In the genomic region with DNA sequence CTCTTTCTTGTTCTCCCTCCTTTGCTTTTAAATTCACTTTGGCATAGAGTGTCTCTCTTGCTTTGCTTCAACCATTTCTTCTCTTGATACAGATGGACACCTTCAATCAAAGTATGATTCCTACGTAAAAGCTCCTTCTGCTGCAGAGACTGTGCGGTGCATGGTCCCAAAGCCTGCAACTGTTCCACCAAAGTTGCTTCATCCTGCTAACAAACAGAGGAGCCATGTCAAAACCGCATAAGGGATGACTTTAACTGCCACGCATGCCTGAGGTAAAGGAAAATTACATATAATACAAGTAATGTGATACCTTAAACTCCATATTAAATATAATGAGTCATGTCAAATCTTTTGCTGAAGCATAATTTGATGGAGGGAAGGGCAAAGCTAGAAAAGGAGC, we compare ENCODE assay signal across 13 mouse cellular contexts.
"Had no signal": no experiment of that assay in that cellular context is flagged by ENCODE, and none has a peak within 500 bp of the region (broad histone marks: within the 10 kb centered on the region; RNA-seq: fewer than 3 reads in every experiment).

No protein-coding gene starts in this region.

- DNase-seq: lung, adult 18-20 months; lung, embryonic 14.5 days; lung, postnatal 10 days; lung, postnatal 4 days; midbrain, embryonic 14.5 days; right cerebral cortex, postnatal 14 days; thymus, adult 18-20 months; thymus, postnatal 14 days; thymus, postnatal 36 days had no signal

- H3K4me3 ChIP-seq: midbrain, embryonic 10.5 days; midbrain, embryonic 12.5 days; neural tube, embryonic 12.5 days; stomach, embryonic 15.5 days had no signal

- H3K27me3 ChIP-seq: midbrain, embryonic 12.5 days; neural tube, embryonic 12.5 days; stomach, embryonic 15.5 days had no signal

- H3K4me2 ChIP-seq: lung, embryonic 14.5 days; midbrain, embryonic 12.5 days; neural tube, embryonic 12.5 days; stomach, embryonic 15.5 days had no signal

- H3K36me3 ChIP-seq: midbrain, embryonic 10.5 days; midbrain, embryonic 12.5 days; neural tube, embryonic 12.5 days; stomach, embryonic 15.5 days had no signal
